Mouse (Mus musculus) testis, adult 2 months (tissue): ENCODE measurements around the gene AC141477.1. TPM values are rescaled to one million over a fixed set of nuclear protein-coding genes. Genes with fewer than 3 reads are reported as not detected.
A peak's percentile ranks its signal among the peaks of the same experiment; 100 is the strongest.

Source experiments
- H3K27ac ChIP-seq: fragments of 200-500 bp; 2 replicates; pipeline ENCODE4 v1.5.1; 2012; ENCODE audit warnings: low read depth, low read length; ENCODE audit not compliant: control insufficient read depth, insufficient read depth
- H3K27me3 ChIP-seq: fragments of 200-500 bp; 2 replicates; pipeline ENCODE4 v1.6.1; 2012; ENCODE audit warnings: mild to moderate bottlenecking, low read length, moderate library complexity; ENCODE audit not compliant: control insufficient read depth, insufficient read depth
- H3K36me3 ChIP-seq: fragments of 200-500 bp; 2 replicates; pipeline ENCODE4 v1.6.1; 2012; ENCODE audit warnings: mild to moderate bottlenecking, low read length; ENCODE audit not compliant: control insufficient read depth, insufficient read depth
- H3K4me1 ChIP-seq: fragments of 200-500 bp; 2 replicates; pipeline ENCODE4 v1.6.1; 2012; ENCODE audit warnings: low read length; ENCODE audit not compliant: control insufficient read depth, insufficient read depth
- H3K4me3 ChIP-seq: fragments of 200-500 bp; 2 replicates; pipeline ENCODE4 v1.5.1; 2012; ENCODE audit warnings: low read depth, mild to moderate bottlenecking, low read length, moderate library complexity, mixed read lengths; ENCODE audit not compliant: control insufficient read depth
- CTCF ChIP-seq: fragments of 200-500 bp; IDR thresholded peaks from 2 replicates; pipeline ENCODE4 v1.5.1; 2012; ENCODE audit warnings: low read depth, mild to moderate bottlenecking, inconsistent platforms, low read length, moderate library complexity; ENCODE audit not compliant: control insufficient read depth, insufficient read depth, insufficient replicate concordance
- POLR2A ChIP-seq: fragments of 200-500 bp; IDR thresholded peaks from 2 replicates; pipeline ENCODE4 v1.6.1; 2012; ENCODE audit warnings: low read depth, mild to moderate bottlenecking, inconsistent platforms, low read length, moderate library complexity; ENCODE audit not compliant: control insufficient read depth
- polyA plus RNA-seq: library from polyadenylated mRNA; depleted of rRNA; stranded (reverse); fragments of >200 nt; gene quantifications from 2 replicates; pipeline ENCODE4 v1.2.3, GENCODE M21; 2012; rRNA removed

Gene AC141477.1
- polyA plus RNA-seq, 1 experiment, result not detected

- peaks cover 5% of the 10 kb centered on the region for H3K36me3 ChIP-seq
- no peak for TF ChIP-seq POLR2A
- H3K4me3 ChIP-seq, result no peak overlapping the region
- H3K4me1 ChIP-seq, result no peaks in the 10 kb centered on the region
- no peaks in the 10 kb centered on the region for H3K27me3 ChIP-seq
- H3K27ac ChIP-seq, result no peak overlapping the region
Measured at GRCm38 (mm10) chr10:76408520-76408919, 31.7 kb downstream of the AC141477.1 start.

DNA sequence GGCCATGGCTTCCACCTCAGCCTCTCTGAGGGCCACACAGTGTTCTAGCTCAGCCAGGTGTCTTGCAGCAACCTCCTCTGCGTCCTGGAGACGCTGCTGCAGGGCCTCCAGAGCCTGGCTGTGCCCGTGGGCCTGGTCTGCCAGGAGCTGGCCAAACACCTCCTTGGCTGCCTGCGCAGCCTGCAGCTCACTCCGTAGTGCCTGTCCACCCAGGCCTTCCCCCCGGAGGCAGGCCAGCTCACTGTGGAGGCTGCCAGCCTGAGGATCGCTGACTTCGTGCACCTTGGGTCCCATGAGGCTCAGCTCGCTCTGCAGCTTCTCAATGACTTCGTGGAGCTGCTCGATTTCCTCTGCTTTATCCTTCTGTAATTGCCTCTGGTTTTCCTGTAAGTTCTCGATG lies 47.6 kb downstream of the AC141477.1 start:
- no peaks in the 10 kb centered on the region for H3K27me3 ChIP-seq
- no peak overlapping the region for H3K4me3 ChIP-seq
- H3K27ac ChIP-seq, result no peak overlapping the region
- no peak for TF ChIP-seq CTCF
- no peak for TF ChIP-seq POLR2A
- peaks cover 7% of the 10 kb centered on the region for H3K36me3 ChIP-seq
- H3K4me1 ChIP-seq, result no peaks in the 10 kb centered on the region

DNA sequence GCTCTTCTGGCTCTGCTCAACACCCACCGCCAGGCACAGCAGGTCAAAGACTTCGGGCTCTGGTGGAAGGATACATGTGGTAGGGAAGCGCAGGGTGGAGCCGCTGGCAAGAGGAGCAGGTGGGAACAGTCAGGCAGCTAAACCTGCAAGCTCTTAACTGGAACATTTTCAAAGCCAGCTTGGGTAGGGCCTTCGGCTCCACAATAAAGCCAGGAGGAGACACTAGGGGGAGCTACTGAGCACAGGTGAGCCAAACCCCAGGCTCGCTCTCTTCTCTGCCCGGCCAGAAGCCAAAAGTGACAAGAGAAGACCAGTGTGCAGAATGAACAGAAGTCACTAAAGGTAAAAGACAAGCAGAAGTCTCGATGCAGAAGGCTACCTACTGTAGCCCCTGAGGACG lies 48.5 kb downstream of the AC141477.1 start:
- no peak overlapping the region for H3K27ac ChIP-seq
- no peaks in the 10 kb centered on the region for H3K4me1 ChIP-seq
- H3K4me3 ChIP-seq, result no peak overlapping the region
- TF ChIP-seq POLR2A (no peak), CTCF (peak; percentile 38; the same call in 1 of the 2 replicates)
- H3K27me3 ChIP-seq, result no peaks in the 10 kb centered on the region
- peaks cover 8% of the 10 kb centered on the region for H3K36me3 ChIP-seq

GRCm38 (mm10) chr10:76391166-76391565 lies 49.1 kb downstream of the AC141477.1 start:
- no peak overlapping the region for H3K4me3 ChIP-seq
- H3K27me3 ChIP-seq, result no peaks in the 10 kb centered on the region
- no peak overlapping the region for H3K27ac ChIP-seq
- H3K4me1 ChIP-seq, result no peaks in the 10 kb centered on the region
- H3K36me3 ChIP-seq, result peaks cover 8% of the 10 kb centered on the region
- TF ChIP-seq CTCF, result no peak
- TF ChIP-seq POLR2A, result no peak

Other genes starting within 250 kb of the AC141477.1 start
- 6.8 and 7.0 TPM in 2 replicates for gene Prmt2, start 202.6 kb downstream of the AC141477.1 start, polyA plus RNA-seq
- 0.78 and 0.90 TPM in 2 replicates for gene S100b, start 186.6 kb downstream of the AC141477.1 start, polyA plus RNA-seq
- gene Dip2a, start 95.2 kb downstream of the AC141477.1 start, polyA plus RNA-seq, result 14.4 and 15.2 TPM in 2 replicates
- gene Pcnt, start 2.3 kb upstream of the AC141477.1 start, polyA plus RNA-seq, result 54.9 and 58.5 TPM in 2 replicates
- gene 2610028H24Rik, start 8.6 kb upstream of the AC141477.1 start, polyA plus RNA-seq, result 0.23 and 0.47 TPM in 2 replicates
- gene Mcm3ap, start 28.5 kb upstream of the AC141477.1 start, polyA plus RNA-seq, result 9.9 and 11.3 TPM in 2 replicates
- gene Ybey, start 28.7 kb upstream of the AC141477.1 start, polyA plus RNA-seq, result 1.1 and 1.2 TPM in 2 replicates
- gene Lss, start 91.1 kb upstream of the AC141477.1 start, polyA plus RNA-seq, result 11.1 TPM in 2 replicates
- 278 and 287 TPM in 2 replicates for gene Spatc1l, start 121.8 kb upstream of the AC141477.1 start, polyA plus RNA-seq
- 0.40 and 0.52 TPM in 2 replicates for gene Ftcd, start 135.2 kb upstream of the AC141477.1 start, polyA plus RNA-seq
- 10.9 and 16.2 TPM in 2 replicates for gene Col6a2, start 183.2 kb upstream of the AC141477.1 start, polyA plus RNA-seq